Mouse (Mus musculus): ENCODE results near the gene Exosc6. TPM values are rescaled to one million over a fixed set of nuclear protein-coding genes. Genes with fewer than 3 reads are reported as not detected.
A peak's percentile ranks its signal among the peaks of the same experiment; 100 is the strongest.
"Not testable (repeated sequence)": the region's sequence is repeated elsewhere in the genome, so short reads cannot be mapped to it uniquely, and the experiment has no call there.

The Exosc6 gene
- polyA plus RNA-seq, 1 experiment from 2014 or later, result 14.5 TPM

- Histone ChIP-seq H3K4me2 (ENCODE audit: low read length) (peak overlapping the region; percentile 77), H3K4me3 (ENCODE audit: control insufficient read depth in 1 of 2, insufficient read depth in 1 of 2, low read depth in 1 of 2, low read length in 2 of 2) (peak overlapping the region; percentile 53 to 79), H3K9ac (ENCODE audit: low read length) (peak overlapping the region; percentile 61), H3K4me1 (ENCODE audit: control insufficient read depth in 2 of 2, insufficient read depth in 2 of 2, low read length in 2 of 2) (peaks cover 11 to 25% of the 10 kb centered on the region in 2 experiments; a peak in 3 of 4 replicates), H3K27me3 (ENCODE audit: control insufficient read depth, insufficient read depth, low read length) (no peaks in the 10 kb centered on the region), H3K27ac (replicated peaks in 1 of 2; ENCODE audit: control insufficient read depth in 1 of 2, insufficient read depth in 1 of 2, low read depth in 2 of 2, low read length in 2 of 2) (no peak overlapping the region), H3K9me3 (ENCODE audit: control insufficient read depth, low read length) (no peaks in the 10 kb centered on the region), H3K36me3 (ENCODE audit: control insufficient read depth, insufficient read depth, low read length) (no peaks in the 10 kb centered on the region; the same call in 1 of the 2 replicates)
- ATAC-seq (ENCODE audit: insufficient number of reproducible peaks, insufficient read depth, low FRiP score, low read depth), result peak; percentile 64
- WGBS, result under 1% methylated on average over 27 of the region's 27 CpGs
These were observed 6.1 kb downstream of the Exosc6 start for GRCm38 (mm10) chr8:111062072-111062757.

- Histone ChIP-seq H3K9ac (ENCODE audit: low read length) (no peak overlapping the region), H3K4me2 (ENCODE audit: low read length) (peak overlapping the region; percentile 77), H3K36me3 (ENCODE audit: control insufficient read depth, insufficient read depth, low read length) (no peaks in the 10 kb centered on the region; the same call in 1 of the 2 replicates), H3K9me3 (ENCODE audit: control insufficient read depth, low read length) (no peaks in the 10 kb centered on the region), H3K27ac (replicated peaks in 1 of 2; ENCODE audit: control insufficient read depth in 1 of 2, insufficient read depth in 1 of 2, low read depth in 2 of 2, low read length in 2 of 2) (no peak overlapping the region), H3K4me1 (ENCODE audit: control insufficient read depth in 2 of 2, insufficient read depth in 2 of 2, low read length in 2 of 2) (peaks cover 8 to 18% of the 10 kb centered on the region in 2 experiments; a peak in 3 of 4 replicates), H3K4me3 (ENCODE audit: control insufficient read depth in 1 of 2, insufficient read depth in 1 of 2, low read depth in 1 of 2, low read length in 2 of 2) (peak overlapping the region in 1 of 2 experiments; percentile 53; a peak in 1 of 4 replicates), H3K27me3 (ENCODE audit: control insufficient read depth, insufficient read depth, low read length) (no peaks in the 10 kb centered on the region)
- 48% methylated on average over 2 of the region's 2 CpGs for WGBS
- ATAC-seq (ENCODE audit: insufficient number of reproducible peaks, insufficient read depth, low FRiP score, low read depth), result no peak
These were observed 6.8 kb downstream of the Exosc6 start for GRCm38 (mm10) chr8:111062893-111063292.

GRCm38 (mm10) chr8:111066308-111066707 is 10.2 kb downstream of the Exosc6 start:
- ATAC-seq (ENCODE audit: insufficient number of reproducible peaks, insufficient read depth, low FRiP score, low read depth), result no peak
- Histone ChIP-seq H3K27ac (replicated peaks in 1 of 2; ENCODE audit: control insufficient read depth in 1 of 2, insufficient read depth in 1 of 2, low read depth in 2 of 2, low read length in 2 of 2) (no peak overlapping the region), H3K9ac (ENCODE audit: low read length) (no peak overlapping the region), H3K9me3 (ENCODE audit: control insufficient read depth, low read length) (no peaks in the 10 kb centered on the region), H3K4me3 (ENCODE audit: control insufficient read depth in 1 of 2, insufficient read depth in 1 of 2, low read depth in 1 of 2, low read length in 2 of 2) (no peak overlapping the region), H3K36me3 (ENCODE audit: control insufficient read depth, insufficient read depth, low read length) (no peaks in the 10 kb centered on the region), H3K27me3 (ENCODE audit: control insufficient read depth, insufficient read depth, low read length) (no peaks in the 10 kb centered on the region), H3K4me1 (ENCODE audit: control insufficient read depth in 2 of 2, insufficient read depth in 2 of 2, low read length in 2 of 2) (peaks cover under 1 to 5% of the 10 kb centered on the region in 2 experiments; a peak in 2 of 4 replicates), H3K4me2 (ENCODE audit: low read length) (no peak overlapping the region)
- 65% methylated on average over 4 of the region's 4 CpGs for WGBS

GRCm38 (mm10) chr8:111067439-111067838 is 11.3 kb downstream of the Exosc6 start:
- H3K27ac ChIP-seq (replicated peaks in 1 of 2; ENCODE audit: control insufficient read depth in 1 of 2, insufficient read depth in 1 of 2, low read depth in 2 of 2, low read length in 2 of 2), result no peak overlapping the region
- no peaks in the 10 kb centered on the region for H3K4me1 ChIP-seq (ENCODE audit: control insufficient read depth in 2 of 2, insufficient read depth in 2 of 2, low read length in 2 of 2)
- no peak for ATAC-seq (ENCODE audit: insufficient number of reproducible peaks, insufficient read depth, low FRiP score, low read depth)
- no peaks in the 10 kb centered on the region for H3K27me3 ChIP-seq (ENCODE audit: control insufficient read depth, insufficient read depth, low read length)
- WGBS, result 27% methylated on average over 10 of the region's 10 CpGs
- H3K9ac ChIP-seq (ENCODE audit: low read length), result no peak overlapping the region
- H3K4me3 ChIP-seq (ENCODE audit: control insufficient read depth in 1 of 2, insufficient read depth in 1 of 2, low read depth in 1 of 2, low read length in 2 of 2), result no peak overlapping the region
- H3K9me3 ChIP-seq (ENCODE audit: control insufficient read depth, low read length), result no peaks in the 10 kb centered on the region
- H3K4me2 ChIP-seq (ENCODE audit: low read length), result no peak overlapping the region
- H3K36me3 ChIP-seq (ENCODE audit: control insufficient read depth, insufficient read depth, low read length), result no peaks in the 10 kb centered on the region

GRCm38 (mm10) chr8:111068660-111069059 is 12.5 kb downstream of the Exosc6 start:
- not testable (repeated sequence) for H3K27ac ChIP-seq (replicated peaks in 1 of 2; ENCODE audit: control insufficient read depth in 1 of 2, insufficient read depth in 1 of 2, low read depth in 2 of 2, low read length in 2 of 2); H3K4me2 ChIP-seq (ENCODE audit: low read length); H3K4me3 ChIP-seq (ENCODE audit: control insufficient read depth in 1 of 2, insufficient read depth in 1 of 2, low read depth in 1 of 2, low read length in 2 of 2); ATAC-seq (ENCODE audit: insufficient number of reproducible peaks, insufficient read depth, low FRiP score, low read depth); H3K9me3 ChIP-seq (ENCODE audit: control insufficient read depth, low read length); H3K36me3 ChIP-seq (ENCODE audit: control insufficient read depth, insufficient read depth, low read length); H3K4me1 ChIP-seq (ENCODE audit: control insufficient read depth in 2 of 2, insufficient read depth in 2 of 2, low read length in 2 of 2); H3K27me3 ChIP-seq (ENCODE audit: control insufficient read depth, insufficient read depth, low read length); H3K9ac ChIP-seq (ENCODE audit: low read length)
- WGBS, result 83% methylated on average over 9 of the region's 9 CpGs

GRCm38 (mm10) chr8:111075926-111076325 is 19.8 kb downstream of the Exosc6 start:
- no peak overlapping the region for H3K4me3 ChIP-seq (ENCODE audit: control insufficient read depth in 1 of 2, insufficient read depth in 1 of 2, low read depth in 1 of 2, low read length in 2 of 2)
- 70% methylated on average over 3 of the region's 3 CpGs for WGBS
- H3K36me3 ChIP-seq (ENCODE audit: control insufficient read depth, insufficient read depth, low read length), result no peaks in the 10 kb centered on the region
- no peaks in the 10 kb centered on the region for H3K9me3 ChIP-seq (ENCODE audit: control insufficient read depth, low read length)
- no peaks in the 10 kb centered on the region for H3K4me1 ChIP-seq (ENCODE audit: control insufficient read depth in 2 of 2, insufficient read depth in 2 of 2, low read length in 2 of 2)
- H3K9ac ChIP-seq (ENCODE audit: low read length), result no peak overlapping the region
- no peak overlapping the region for H3K4me2 ChIP-seq (ENCODE audit: low read length)
- no peak for ATAC-seq (ENCODE audit: insufficient number of reproducible peaks, insufficient read depth, low FRiP score, low read depth)
- no peaks in the 10 kb centered on the region for H3K27me3 ChIP-seq (ENCODE audit: control insufficient read depth, insufficient read depth, low read length)
- H3K27ac ChIP-seq (replicated peaks in 1 of 2; ENCODE audit: control insufficient read depth in 1 of 2, insufficient read depth in 1 of 2, low read depth in 2 of 2, low read length in 2 of 2), result no peak overlapping the region

GRCm38 (mm10) chr8:111079461-111079860 is 23.3 kb downstream of the Exosc6 start:
- ATAC-seq (ENCODE audit: insufficient number of reproducible peaks, insufficient read depth, low FRiP score, low read depth), result no peak
- no peaks in the 10 kb centered on the region for H3K36me3 ChIP-seq (ENCODE audit: control insufficient read depth, insufficient read depth, low read length)
- no peaks in the 10 kb centered on the region for H3K9me3 ChIP-seq (ENCODE audit: control insufficient read depth, low read length)
- H3K9ac ChIP-seq (ENCODE audit: low read length), result no peak overlapping the region; the same call in 1 of the 2 replicates
- 70% methylated on average over 5 of the region's 5 CpGs for WGBS
- H3K27me3 ChIP-seq (ENCODE audit: control insufficient read depth, insufficient read depth, low read length), result no peaks in the 10 kb centered on the region
- no peak overlapping the region for H3K4me2 ChIP-seq (ENCODE audit: low read length)
- no peak overlapping the region for H3K4me3 ChIP-seq (ENCODE audit: control insufficient read depth in 1 of 2, insufficient read depth in 1 of 2, low read depth in 1 of 2, low read length in 2 of 2)
- H3K27ac ChIP-seq (replicated peaks in 1 of 2; ENCODE audit: control insufficient read depth in 1 of 2, insufficient read depth in 1 of 2, low read depth in 2 of 2, low read length in 2 of 2), result no peak overlapping the region
- no peaks in the 10 kb centered on the region; a peak in 1 of 4 replicates for H3K4me1 ChIP-seq (ENCODE audit: control insufficient read depth in 2 of 2, insufficient read depth in 2 of 2, low read length in 2 of 2)
